Mouse (Mus musculus) right cerebral cortex, postnatal 25 days (tissue): ENCODE data around the gene Prmt2.
A peak's percentile ranks its signal among the peaks of the same experiment; 100 is the strongest.

Experiments used
- DNase-seq: peaks from one replicate; pipeline ENCODE4 v3.0.0; 2022

Gene Prmt2

GRCm38 (mm10) chr10:76237341-76238225 lies at the start of gene Prmt2:
Prmt2 (minus strand) TSS chr10:76237865.
- peak; percentile 90 for DNase-seq

GRCm38 (mm10) chr10:76278541-76279097 lies 41.0 kb upstream of the Prmt2 start:
- no peak for DNase-seq

GRCm38 (mm10) chr10:76275256-76275655 lies 37.6 kb upstream of the Prmt2 start:
- no peak for DNase-seq

GRCm38 (mm10) chr10:76271238-76271637 lies 33.6 kb upstream of the Prmt2 start:
- no peak for DNase-seq

GRCm38 (mm10) chr10:76262431-76262830 lies 24.8 kb upstream of the Prmt2 start:
- no peak for DNase-seq

- DNase-seq: no peak
Measured at GRCm38 (mm10) chr10:76261447-76261846, 23.8 kb upstream of the Prmt2 start.

GRCm38 (mm10) chr10:76260358-76261059 lies 22.8 kb upstream of the Prmt2 start:
- DNase-seq: no peak

- no peak for DNase-seq
Measured at GRCm38 (mm10) chr10:76259566-76260232, 22.0 kb upstream of the Prmt2 start.

- no peak for DNase-seq
Measured at GRCm38 (mm10) chr10:76257719-76258390, 20.2 kb upstream of the Prmt2 start.

GRCm38 (mm10) chr10:76257231-76257630 lies 19.6 kb upstream of the Prmt2 start:
- no peak for DNase-seq

- DNase-seq: no peak
Measured at GRCm38 (mm10) chr10:76255617-76256016, 18.0 kb upstream of the Prmt2 start.

GRCm38 (mm10) chr10:76253536-76253935 lies 15.9 kb upstream of the Prmt2 start, which contains the start of gene S100b:
S100b (plus strand) TSS chr10:76253853.
- DNase-seq: no peak

- no peak for DNase-seq
Measured at GRCm38 (mm10) chr10:76253079-76253478, 15.4 kb upstream of the Prmt2 start.

GRCm38 (mm10) chr10:76250870-76251269 lies 13.2 kb upstream of the Prmt2 start:
- no peak for DNase-seq

GRCm38 (mm10) chr10:76248647-76248968 lies 10.9 kb upstream of the Prmt2 start:
- no peak for DNase-seq

GRCm38 (mm10) chr10:76247960-76248646 lies 10.4 kb upstream of the Prmt2 start:
- DNase-seq: no peak

- DNase-seq: no peak
Measured at GRCm38 (mm10) chr10:76246601-76247000, 8.9 kb upstream of the Prmt2 start.

GRCm38 (mm10) chr10:76245106-76245505 lies 7.4 kb upstream of the Prmt2 start:
- DNase-seq: no peak

GRCm38 (mm10) chr10:76239401-76239800 lies 1.7 kb upstream of the Prmt2 start:
- DNase-seq: no peak

- no peak for DNase-seq
Measured at GRCm38 (mm10) chr10:76229627-76230026, 8.0 kb downstream of the Prmt2 start.

GRCm38 (mm10) chr10:76225944-76226343 lies 11.7 kb downstream of the Prmt2 start:
- no peak for DNase-seq

- DNase-seq: no peak
Measured at GRCm38 (mm10) chr10:76218240-76218639, 19.4 kb downstream of the Prmt2 start.
